Mouse (Mus musculus): Measurements from ENCODE around the gene AU022252.

DNA sequence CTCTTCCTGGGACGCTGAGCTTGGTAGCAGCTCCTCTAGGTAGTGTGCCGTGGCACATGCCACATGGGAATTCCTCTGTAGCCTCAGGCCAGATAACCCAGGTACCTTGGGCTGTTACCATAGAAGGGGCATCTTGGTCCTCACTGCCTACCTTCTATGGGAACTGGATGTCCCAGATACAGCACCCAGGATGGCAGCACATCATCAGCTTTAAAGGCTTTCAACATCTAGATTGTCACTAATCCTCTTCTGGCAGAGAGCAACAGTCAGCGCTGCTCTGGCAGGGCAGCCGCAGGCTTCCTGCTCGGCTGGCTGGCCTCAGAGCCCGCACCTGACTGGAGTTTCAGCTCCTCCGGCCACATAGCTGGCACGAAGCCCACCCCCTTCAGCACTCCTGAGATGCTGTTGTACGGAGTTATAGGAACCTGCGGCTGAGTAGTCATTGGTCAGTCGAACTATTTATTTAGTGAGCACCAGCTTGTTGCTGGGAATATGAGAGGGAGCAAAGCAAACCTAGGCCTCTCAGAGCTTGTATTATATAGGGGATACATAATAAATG is 16.0 kb upstream of the AU022252 start:
- TF ChIP-seq USF1 (IDR thresholded peaks at IDR 0.05; ENCODE audit: low read depth) (no peak), MAX (IDR thresholded peaks at IDR 0.05) (no peak), CTCF (IDR thresholded peaks at IDR 0.05; ENCODE audit: control insufficient read depth, insufficient read depth, insufficient read length) (no peak), MYOD1 (IDR thresholded peaks at IDR 0.05; ENCODE audit: control insufficient read depth, insufficient read length, low read depth) (no peak), FOSL1 (IDR thresholded peaks at IDR 0.05; ENCODE audit: insufficient read depth, low read length, poor library complexity, severe bottlenecking) (no peak), CEBPB (IDR thresholded peaks at IDR 0.05; ENCODE audit: low read depth) (no peak)

Measured in C2C12 (cell line).